In genomic region chr12:17401419-17401818, GRCm38 (mm10) we compare ENCODE assay signal across 25 mouse cellular contexts. TPM values are rescaled to one million over a fixed set of nuclear protein-coding genes. Genes with fewer than 3 reads are reported as not detected.
A peak's percentile ranks its signal among the peaks of the same experiment; 100 is the strongest.
DNase-seq lines count a peak whose midpoint lies in the region; ATAC-seq and TF ChIP-seq lines count a peak whose summit lies in the region.
"Had no signal": no experiment of that assay in that cellular context is flagged by ENCODE, and none has a peak within 500 bp of the region (broad histone marks: within the 10 kb centered on the region; RNA-seq: fewer than 3 reads in every experiment).

No protein-coding gene starts in this region.

- no peaks in the 10 kb centered on the region for H3K27me3 ChIP-seq in lung, embryonic 15.5 days
- H3K27me3 ChIP-seq in lung, postnatal 0 days (replicated peaks; ENCODE audit: insufficient read depth, low read length), result no peaks in the 10 kb centered on the region
- H3K27me3 ChIP-seq: embryonic facial prominence, embryonic 13.5 days; embryonic facial prominence, embryonic 15.5 days; forebrain, embryonic 12.5 days had no signal

- no peak overlapping the region for H3K4me3 ChIP-seq in lung, embryonic 15.5 days
- no peak overlapping the region for H3K4me3 ChIP-seq in lung, postnatal 0 days (ENCODE audit: low read depth, low read length)
- H3K4me3 ChIP-seq: embryonic facial prominence, embryonic 13.5 days; embryonic facial prominence, embryonic 15.5 days; erythroblast, embryonic 14.5 days; forebrain, embryonic 10.5 days; forebrain, embryonic 12.5 days had no signal

- no peaks in the 10 kb centered on the region for H3K4me1 ChIP-seq in lung, embryonic 15.5 days
- no peaks in the 10 kb centered on the region for H3K4me1 ChIP-seq in lung, postnatal 0 days (ENCODE audit: insufficient read depth, low read depth, low read length)
- H3K4me1 ChIP-seq: embryonic facial prominence, embryonic 13.5 days; embryonic facial prominence, embryonic 15.5 days; forebrain, embryonic 10.5 days; forebrain, embryonic 12.5 days had no signal

- no peak overlapping the region for H3K4me2 ChIP-seq in lung, embryonic 15.5 days
- H3K4me2 ChIP-seq in lung, postnatal 0 days (replicated peaks; ENCODE audit: low read depth, low read length), result no peak overlapping the region
- H3K4me2 ChIP-seq: embryonic facial prominence, embryonic 13.5 days; embryonic facial prominence, embryonic 15.5 days; forebrain, embryonic 12.5 days had no signal

- no peak for TF ChIP-seq EP300 in lung, postnatal 0 days (IDR thresholded peaks at IDR 0.05)

- 78% methylated on average over 1 of the region's 1 CpGs for WGBS in lung, embryonic 15.5 days
- WGBS in lung, postnatal 0 days, result 63% methylated on average over 1 of the region's 1 CpGs

- 0 out of 2 replicates have a peak overlapping the region, but pooled peaks have one; percentile 6 for H3K27ac ChIP-seq in lung, embryonic 15.5 days
- H3K27ac ChIP-seq in lung, postnatal 0 days (ENCODE audit: low read length), result no peak overlapping the region
- H3K27ac ChIP-seq: embryonic facial prominence, embryonic 13.5 days; embryonic facial prominence, embryonic 15.5 days; forebrain, embryonic 10.5 days; forebrain, embryonic 12.5 days had no signal

- H3K36me3 ChIP-seq in lung, embryonic 15.5 days, result peaks cover 22% of the 10 kb centered on the region
- no peaks in the 10 kb centered on the region for H3K36me3 ChIP-seq in lung, postnatal 0 days (ENCODE audit: insufficient read depth, low read length)

- peak; percentile 0 for DNase-seq in heart, adult 11 months
- DNase-seq in heart, postnatal 10 days, result no peak
- no peak for DNase-seq in lung, postnatal 25 days (ENCODE audit: low spot score)
- DNase-seq in lung, postnatal 0 days (ENCODE audit: low spot score), result peak; percentile 55
- no peak for DNase-seq in lung, adult 18-20 months
- DNase-seq in right cerebral cortex, postnatal 25 days, result no peak
- DNase-seq: adrenal gland, adult 2 months; adrenal gland, postnatal 10 days; adrenal gland, postnatal 25 days; B cell, adult 2 months; cerebellum, adult 11 months; cerebellum, adult 18-20 months; cerebellum, adult 8-10 months; cerebellum, adult 9-11 months; cerebellum, postnatal 14 days; cerebellum, postnatal 36 days; embryo, embryonic 11 days had no signal

- intact Hi-C loops in heart, postnatal 10 days (cut with DNase I), result no loop called here

- H3K9me3 ChIP-seq in lung, embryonic 15.5 days, result no peaks in the 10 kb centered on the region
- no peaks in the 10 kb centered on the region for H3K9me3 ChIP-seq in lung, postnatal 0 days (ENCODE audit: low read length)
- H3K9me3 ChIP-seq: embryonic facial prominence, embryonic 13.5 days; embryonic facial prominence, embryonic 15.5 days; forebrain, embryonic 10.5 days; forebrain, embryonic 12.5 days had no signal

- no peak for ATAC-seq in lung, embryonic 15.5 days (ENCODE audit: borderline replicate concordance, extremely low read depth, low FRiP score, low TSS enrichment)
- peak; percentile 73 for ATAC-seq in lung, postnatal 0 days
- ATAC-seq in CD4-positive, CD25-positive, alpha-beta regulatory T cell, adult 4 months, result peak; percentile 17
- ATAC-seq: forebrain, embryonic 14.5 days had no signal

- TF ChIP-seq CTCF in lung, postnatal 0 days (IDR thresholded peaks at IDR 0.05), result no peak

- no peak overlapping the region for H3K9ac ChIP-seq in lung, embryonic 15.5 days
- H3K9ac ChIP-seq in lung, postnatal 0 days (replicated peaks; ENCODE audit: low read depth), result no peak overlapping the region
- H3K9ac ChIP-seq: embryonic facial prominence, embryonic 13.5 days; embryonic facial prominence, embryonic 15.5 days; forebrain, embryonic 12.5 days had no signal

RNA-seq across cellular contexts. Expression of gene Nol10, which starts 53.2 kb away (rescaled TPM):
- 1 to 10 TPM; 9.0 to 9.7 TPM for total RNA-seq in heart, postnatal 10 days (2021)
- 25.1 TPM in 2 replicates for polyA plus RNA-seq in lung, embryonic 15.5 days (2015; fragmentation: Nextera tagmentation; extraction: Ambion mirVana)
- 7.4 and 7.9 TPM in 2 replicates for polyA plus RNA-seq in lung, postnatal 0 days (2015; fragmentation: Nextera tagmentation; extraction: Ambion mirVana)
- polyA plus RNA-seq in CD4-positive, CD25-positive, alpha-beta regulatory T cell, adult 4 months (2017; shearing (Covaris generic)), result 10 to 100 TPM; 29.4 to 39.4 TPM

Comparison
In these comparisons a context has a peak if more than half of its experiments do, and no peak if none do; other contexts are left out.
1. DNase-seq: peak in heart, adult 11 months (single experiment) and lung, postnatal 0 days (single experiment); none in heart, postnatal 10 days (0 of 2), lung, postnatal 25 days (single experiment), lung, adult 18-20 months (0 of 2) and right cerebral cortex, postnatal 25 days (single experiment).